Mouse (Mus musculus) MN1 (cell line): ENCODE results near the gene Antxr2.

Experiments used
- DNase-seq: peaks from one replicate; pipeline ENCODE4 v3.0.0-alpha.2; 2016; ENCODE audit warnings: low spot score

Gene Antxr2

DNA sequence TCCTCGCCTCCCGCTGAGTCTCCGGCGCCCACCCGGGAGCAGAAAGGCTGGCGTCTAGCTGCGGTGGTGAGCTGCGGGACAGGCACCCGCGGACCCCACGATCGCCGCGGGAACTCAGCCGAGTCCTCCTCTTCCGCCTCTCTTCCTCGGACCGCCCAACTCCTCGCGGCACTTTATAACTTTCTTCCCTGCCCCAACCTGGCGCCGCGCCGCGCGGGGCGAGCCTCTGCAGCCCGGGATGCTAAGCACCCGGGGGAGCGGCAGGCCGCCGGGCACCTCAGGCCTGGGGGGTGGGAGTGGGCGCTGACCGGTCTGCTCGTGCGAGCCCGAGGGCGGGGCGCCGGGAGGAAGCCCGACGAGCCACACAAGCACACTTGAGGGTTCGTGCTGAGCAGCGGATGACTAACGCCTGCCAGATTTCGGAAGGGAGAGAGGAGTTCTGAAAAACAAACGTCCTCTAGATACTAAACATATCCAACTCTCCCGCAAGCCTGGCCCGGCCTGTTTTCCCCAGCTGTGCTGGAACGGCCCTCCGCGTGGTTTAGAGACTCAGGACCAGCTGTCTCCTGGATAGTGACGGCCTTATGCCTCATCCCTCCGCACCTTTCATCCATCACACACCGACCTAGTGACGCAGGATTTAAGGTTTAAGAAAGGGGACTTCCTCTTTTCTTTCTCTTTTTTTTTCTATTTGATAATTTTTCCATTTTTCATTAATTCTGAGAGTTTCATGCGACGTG, at the start of gene Antxr2:
Gene Antxr2, minus strand, starts transcription at position 142 of the 740 bp plus-strand sequence.
- no peak for DNase-seq

DNA sequence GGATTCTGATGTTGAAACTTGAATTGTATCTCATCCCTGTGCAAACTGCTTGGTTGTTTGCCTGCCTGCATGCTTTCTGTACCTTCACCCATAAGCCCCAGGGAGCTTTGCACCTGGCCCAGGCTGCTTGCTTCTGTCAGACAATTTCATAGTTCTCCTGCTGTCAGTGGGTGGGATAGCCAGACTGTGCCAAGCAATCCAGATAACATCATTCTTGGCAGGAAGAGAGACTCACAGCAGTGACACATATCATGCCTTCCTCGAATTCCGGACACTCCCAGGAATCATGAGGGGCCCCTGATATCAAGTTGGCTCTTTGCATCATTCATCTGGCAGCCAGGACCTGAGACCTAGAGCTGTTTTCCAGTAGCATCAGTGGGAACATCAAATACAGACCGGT, 45.8 kb upstream of the Antxr2 start:
- DNase-seq: peak; percentile 48

DNA sequence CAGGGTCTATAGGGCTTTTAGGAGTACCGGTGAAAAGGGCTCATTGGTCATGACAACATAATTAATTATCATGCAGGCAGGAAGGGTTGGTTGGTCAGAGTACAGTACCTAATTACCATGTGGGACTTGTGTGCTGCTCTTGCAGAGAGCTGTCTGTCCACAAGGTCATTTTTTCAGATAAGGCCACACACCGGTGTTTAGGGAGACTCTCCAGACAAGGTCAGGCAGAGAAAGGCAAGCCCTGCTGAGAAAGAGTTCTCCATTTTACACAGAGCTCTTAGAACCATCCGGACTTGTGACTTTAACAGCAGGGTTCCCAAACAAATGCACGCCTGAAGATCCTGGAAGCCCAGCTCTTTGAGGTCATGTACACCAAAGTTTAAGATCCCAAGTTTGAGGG, 38.3 kb upstream of the Antxr2 start:
- no peak for DNase-seq

DNA sequence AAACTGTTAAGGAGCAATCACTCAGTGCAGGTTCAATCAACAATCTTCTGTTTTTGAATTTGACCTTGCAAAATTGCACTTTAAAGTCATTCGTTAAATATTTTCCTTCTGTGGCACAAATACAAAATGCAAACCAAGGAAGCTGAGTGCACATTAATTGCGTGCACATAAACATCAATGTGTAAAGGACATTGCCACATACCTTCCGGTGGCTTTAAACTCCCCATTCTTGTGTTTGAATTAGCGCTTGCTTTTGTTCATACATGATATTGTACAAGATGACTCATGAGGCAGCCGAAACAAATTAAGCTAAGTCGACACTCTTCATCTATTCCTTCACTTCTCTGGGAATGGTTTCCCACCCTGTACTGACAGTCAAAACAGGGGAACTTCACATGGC, 24.4 kb upstream of the Antxr2 start:
- DNase-seq: no peak

DNA sequence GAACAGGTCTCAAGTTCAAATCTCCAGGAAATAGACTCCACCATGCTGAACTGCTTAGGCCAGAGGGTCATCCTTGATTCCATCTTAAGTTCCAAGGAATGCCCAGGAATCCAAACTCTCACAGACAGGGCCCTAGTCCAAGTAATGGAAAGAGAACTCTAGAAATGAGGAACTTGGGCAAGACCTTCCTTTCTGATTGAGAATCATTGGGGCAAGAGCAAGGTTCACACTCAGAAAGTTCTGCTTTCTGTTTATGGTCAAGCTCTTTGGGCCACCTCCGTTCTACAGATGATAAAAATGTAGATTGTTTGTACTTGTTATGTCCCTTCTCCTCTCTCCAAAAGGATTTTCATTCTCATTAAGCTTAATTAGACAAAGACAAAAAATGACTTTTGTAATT, 24.0 kb upstream of the Antxr2 start:
- no peak for DNase-seq

DNA sequence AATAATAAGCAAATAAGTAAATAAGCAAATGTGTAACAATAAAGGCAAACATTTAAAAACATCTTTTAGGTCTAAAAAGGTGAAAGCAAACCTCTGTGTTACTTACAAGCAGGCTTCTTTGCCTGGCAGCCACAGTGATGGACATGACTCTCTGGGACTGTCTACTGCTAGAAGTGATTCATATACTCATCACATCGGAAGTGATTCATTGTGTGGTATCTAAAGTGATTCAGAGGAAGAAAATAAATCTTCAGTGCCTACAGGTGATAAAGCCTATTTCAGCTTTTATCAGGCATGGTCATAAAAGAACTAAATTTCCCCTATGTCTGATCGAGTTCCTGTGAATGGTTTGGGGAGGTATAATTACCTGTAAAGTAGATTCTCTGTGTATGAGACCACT, 4.1 kb upstream of the Antxr2 start:
- DNase-seq: no peak

DNA sequence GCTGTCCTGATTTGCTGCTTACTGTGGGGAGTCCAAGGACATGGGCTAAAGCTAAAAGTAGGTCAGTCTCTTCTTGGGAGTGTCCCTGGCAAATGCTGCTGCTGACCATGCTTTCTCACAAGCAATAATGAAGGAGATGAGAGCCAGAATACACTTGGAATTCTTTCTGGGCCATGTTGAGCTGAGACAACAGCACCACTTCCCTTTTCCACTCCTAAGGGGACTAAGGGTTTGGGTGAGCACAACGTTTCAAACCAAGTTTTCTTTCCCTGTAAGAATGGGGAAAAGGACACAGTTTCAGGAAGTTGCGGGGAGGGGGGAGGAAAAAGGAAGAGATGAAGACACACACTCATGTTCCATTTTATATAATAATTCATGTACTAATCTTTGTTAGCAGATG, 3.4 kb upstream of the Antxr2 start:
- no peak for DNase-seq

DNA sequence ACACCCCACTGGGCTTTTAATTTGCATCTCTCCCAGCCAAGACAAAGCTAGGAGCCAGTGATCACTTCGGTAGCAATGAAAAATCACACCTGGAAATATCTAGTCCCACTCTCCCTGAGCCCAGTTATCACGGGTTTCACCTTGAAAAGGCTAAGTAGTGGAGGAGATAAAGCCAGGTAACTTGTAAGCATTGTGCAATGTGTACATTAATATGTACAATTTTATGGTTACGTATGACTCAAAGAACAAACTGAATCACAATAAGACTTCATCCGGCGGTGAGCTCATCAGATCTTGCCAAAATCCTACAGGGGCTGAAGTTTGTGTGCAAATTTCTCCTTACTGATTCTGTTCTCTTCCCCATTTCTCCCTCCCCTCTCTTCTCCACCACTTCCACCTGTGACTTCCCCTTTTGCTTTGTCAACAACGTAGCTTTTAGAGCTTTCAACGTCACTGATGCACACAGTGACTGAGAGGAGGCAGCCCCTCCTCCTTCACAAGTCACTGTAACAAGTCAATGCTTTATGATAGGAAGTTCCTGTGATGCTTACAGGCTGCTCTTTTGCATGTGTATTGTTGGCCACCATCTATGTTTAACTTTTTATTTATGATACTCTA, 2.1 kb upstream of the Antxr2 start:
- DNase-seq: no peak

DNA sequence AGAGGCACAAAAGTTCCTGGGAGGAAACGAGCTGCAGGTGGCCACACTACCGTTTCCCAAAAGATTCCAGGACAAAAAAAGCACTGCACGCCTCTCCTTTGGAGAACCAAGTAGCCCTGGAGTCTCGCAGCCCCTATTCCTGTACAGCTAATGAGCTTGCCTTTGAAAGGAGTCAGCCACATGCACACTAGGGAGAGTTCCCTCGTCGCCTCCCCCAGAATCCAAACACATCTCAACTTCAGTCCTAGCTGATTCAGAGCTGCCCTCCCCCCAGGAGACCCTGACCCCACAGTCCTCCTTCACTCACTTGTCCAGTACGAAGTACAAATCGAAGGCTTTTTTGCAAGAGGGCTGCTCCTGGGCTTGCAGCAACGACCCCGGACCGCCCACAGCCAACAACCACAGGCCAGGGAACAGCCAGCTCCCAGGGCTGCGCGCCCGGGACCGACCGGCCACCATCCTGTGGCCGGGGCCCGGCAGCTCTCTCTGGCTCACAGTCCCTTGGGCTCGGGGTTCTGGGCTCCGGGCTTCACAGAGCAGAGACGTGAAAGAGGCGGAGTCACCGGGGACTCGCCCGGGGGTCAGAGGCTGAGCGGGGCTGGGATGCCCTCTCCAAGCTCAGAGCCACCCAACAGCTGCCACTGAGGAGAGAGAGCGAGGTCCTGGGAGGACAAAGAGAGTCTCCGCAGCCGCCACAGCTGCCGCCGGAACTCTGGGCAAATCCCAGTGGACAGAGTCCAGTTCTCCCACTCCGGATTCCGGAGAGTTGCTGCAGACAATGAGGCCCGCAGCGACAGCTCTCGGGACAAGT, 547 bp downstream of the Antxr2 start:
- DNase-seq: no peak

DNA sequence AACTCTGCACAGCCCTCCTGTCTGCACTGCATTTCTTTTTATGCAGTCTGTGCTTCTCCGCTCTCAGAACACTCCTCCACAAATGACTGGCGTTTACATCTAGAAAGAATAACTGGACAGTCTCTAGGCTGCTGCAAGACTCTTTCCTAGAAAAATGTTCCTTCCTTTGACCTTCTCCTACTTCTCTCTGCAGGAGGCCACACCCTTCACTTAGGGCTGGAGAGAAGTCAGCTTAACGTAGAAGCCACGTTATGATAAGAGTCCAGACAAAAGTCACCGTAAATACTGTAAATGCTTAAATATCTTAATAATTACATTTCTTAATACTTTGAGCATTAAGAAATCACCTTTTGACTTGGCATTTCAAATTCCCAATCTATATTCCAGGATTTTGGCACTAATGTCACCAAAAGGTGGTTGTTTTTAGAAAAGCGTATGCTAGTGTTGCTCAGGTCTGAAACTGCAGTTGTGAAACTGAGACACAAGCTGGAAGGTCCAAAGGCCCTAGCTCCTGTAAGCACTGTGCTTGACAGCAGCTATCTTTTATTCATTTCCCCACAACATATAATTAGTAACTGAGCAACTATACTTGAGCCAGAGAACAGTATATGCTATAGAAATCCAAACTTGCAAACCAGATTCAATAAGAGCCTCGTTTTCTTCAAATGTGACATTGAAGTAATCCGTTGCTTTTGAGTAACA, 3.0 kb downstream of the Antxr2 start:
- DNase-seq: no peak

DNA sequence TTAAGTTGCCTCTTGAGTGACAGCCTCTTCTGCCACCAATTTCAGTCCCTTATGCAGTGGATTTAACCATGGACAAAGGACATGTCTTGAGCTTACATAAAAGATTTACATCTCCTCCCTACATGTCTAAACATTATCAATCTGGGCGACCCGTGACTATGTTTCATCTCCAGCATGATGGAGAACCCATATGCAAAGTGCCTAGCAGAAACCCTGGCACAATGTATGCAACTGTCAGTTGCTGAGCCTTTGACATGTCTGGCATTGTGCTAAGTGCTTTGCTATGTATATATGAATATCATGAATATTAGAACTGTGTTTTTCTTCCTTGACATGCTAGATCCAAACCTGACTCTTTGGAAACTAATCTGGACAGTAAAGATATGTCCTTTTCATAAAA, 4.9 kb downstream of the Antxr2 start:
- DNase-seq: no peak

DNA sequence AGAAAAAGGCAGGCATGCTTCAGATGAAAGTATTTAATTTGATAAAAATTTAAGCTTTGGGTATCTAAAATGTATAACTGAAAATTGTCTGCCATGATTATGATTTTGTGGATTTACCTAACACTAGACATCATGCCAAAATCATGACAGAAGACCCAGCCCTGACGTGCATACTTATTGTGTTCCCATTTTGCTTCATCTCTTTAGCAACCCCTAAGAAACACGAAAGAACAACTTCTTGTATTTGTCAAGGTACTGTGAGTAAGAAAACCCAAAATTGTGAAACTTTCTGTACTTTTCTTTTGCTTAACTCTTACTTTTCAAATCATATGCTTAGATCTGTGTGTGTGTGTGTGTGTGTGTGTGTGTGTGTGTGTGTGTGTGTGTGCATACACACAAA, 6.3 kb downstream of the Antxr2 start:
- no peak for DNase-seq

DNA sequence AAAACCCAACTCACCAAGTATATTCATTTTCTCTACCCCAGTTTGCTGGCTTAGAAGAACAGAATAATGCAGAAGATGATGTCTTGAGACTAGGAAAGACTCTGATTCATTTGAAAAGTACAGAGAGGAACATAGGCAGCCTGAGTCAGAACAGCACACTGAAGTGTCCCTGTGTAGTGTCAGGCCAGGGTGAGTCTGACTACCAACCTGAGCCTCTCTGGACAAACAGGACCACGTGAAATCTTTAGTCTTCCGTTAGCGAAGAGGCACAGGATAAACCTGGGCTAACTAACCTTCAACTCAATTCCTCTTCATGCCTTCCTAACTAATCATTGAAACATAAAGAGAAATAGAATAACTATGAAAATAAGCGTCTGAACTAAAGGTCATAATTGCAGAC, 9.3 kb downstream of the Antxr2 start:
- DNase-seq: no peak

DNA sequence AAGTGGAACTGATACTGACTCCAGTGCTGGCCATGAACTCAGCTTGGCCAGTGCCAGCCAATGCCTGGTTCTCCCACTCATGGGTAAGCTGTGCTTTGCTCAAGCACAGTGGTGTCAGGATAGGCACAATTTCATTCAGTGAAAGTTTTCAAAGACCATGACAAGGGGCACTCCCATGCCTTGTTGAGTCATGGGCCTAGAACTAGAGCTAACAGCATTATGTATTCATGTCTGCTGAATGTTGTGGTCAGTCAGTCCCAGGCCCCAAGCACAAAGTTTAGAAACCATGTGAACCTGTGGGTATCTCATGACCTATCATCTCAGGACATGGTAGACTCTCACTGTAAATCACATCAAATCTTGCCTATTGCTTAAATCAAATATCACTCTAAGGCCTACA, 10.2 kb downstream of the Antxr2 start:
- no peak for DNase-seq

DNA sequence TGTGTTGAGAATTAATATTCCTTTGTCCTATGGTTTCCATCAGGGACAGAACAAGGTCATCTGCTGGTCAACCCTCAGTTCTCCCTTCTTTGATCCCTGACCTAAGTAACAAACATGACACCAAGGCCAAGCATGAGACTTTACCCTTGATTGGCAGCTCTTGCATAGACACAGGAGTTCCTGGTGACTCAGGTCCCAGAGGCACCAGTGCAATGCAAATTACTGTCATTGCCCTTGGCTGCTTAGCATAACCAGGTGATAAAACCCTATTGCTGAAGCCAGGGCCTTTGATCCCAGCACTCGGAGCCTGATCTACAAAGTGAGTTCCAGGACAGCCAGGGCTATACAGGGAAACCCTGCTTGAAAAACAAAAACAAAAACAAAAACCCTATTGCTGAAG, 11.4 kb downstream of the Antxr2 start:
- DNase-seq: no peak

DNA sequence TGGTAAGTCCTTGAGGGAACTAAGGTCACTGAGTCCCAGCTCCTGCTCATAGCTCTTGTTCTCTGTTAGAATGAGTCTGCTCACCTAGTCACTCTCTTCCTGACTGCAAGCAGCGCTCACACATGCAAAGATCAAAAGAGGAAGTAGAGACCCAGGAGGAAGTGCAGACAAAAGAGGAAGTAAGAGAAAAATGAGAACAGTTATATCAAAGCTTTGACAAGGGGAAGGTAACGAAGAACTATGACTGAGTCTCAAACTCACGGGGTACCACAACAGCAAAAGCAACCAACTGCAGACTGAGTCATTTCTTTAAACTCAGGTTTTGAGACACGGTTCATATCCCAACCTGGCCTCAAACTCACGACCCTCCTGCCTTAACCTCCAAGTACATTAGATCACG, 12.7 kb downstream of the Antxr2 start:
- no peak for DNase-seq

DNA sequence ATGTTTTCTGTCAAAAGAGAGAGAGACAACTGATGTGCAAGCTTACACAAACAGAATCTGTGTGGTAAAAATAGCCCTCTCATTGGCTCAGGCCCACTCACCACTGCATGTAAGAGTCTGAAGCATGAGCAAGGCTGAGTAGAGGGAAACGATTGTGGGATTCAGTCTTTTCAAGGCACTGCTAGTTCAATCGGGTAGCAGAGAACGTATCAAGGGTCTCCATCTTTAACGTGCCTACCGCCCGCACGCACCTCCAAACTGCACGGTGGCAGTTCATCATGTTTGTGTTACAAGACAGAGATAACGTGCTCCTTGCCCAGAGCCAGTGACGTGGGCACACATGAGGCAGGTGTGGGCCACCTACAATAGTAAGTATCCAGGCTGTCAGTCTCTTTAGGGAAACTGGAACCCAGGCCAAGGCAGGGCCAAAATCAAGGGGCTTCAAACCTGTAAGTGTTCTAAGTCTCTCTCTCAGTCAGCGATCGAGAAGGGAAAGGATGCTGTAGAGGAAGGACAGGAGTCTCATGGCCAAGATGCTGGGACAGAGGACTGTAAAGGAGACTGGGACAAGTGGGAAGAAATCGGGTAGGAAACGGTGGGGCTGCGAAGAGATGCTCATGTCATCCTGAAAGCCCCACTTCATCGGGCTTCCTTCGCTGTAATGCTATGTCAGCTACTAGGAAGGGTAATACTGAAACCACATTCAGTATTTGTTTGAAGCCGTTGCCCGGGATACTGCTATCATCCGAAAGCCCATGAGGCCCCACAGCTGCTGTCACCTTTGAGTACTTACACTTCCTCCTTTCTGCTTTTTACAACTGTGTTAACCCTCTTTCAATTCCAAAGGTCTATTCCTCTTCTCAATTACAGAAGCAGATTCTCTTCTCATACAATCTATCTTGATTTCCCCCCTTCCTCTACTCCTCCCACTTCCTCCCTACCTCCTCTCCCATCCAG, 14.3 kb downstream of the Antxr2 start:
- DNase-seq: no peak

DNA sequence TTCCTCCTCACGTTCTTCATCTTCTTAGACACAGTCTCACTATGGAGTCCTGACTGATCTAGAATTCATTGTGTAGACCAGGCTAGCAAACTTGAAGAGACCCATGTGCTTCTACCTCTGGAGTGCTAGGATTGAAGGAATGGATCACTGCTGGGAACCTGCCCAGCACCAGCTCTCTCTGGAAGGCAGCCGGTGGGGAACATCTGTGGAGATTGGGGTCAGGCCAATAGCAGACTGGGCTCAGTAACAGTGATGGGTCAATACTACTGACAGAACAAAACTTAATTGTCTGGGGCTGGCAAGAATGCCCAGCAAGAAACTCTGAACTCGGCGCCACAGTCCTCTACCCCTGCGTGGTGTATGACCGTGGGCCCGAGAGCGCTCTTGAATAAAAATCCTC, 25.1 kb downstream of the Antxr2 start:
- no peak for DNase-seq

DNA sequence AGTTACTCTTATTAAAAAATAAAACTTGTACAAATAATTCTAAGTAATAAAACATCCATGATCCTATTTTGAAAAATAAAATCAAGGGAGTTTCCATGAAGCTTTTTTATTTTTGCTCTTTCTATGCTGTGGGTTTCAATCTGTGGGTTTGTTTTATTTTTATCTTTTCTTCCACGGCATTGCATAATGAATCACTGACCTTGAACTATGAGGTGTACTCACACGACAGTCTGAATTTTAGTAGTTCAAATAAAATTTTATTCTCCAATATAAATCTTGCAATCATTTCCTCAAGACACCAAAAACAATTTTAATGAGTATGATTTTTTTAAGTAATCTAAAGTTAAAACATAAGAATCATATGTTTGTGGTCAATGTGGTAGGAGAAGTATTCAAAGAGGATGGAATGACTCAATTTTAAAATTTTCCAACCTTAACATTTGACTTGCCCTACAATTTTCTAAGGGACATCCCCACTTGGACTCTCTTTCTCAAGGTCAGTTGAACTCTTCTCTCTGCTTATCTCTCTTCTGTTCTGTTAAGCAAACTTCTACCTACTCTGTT, 31.5 kb downstream of the Antxr2 start:
- no peak for DNase-seq

DNA sequence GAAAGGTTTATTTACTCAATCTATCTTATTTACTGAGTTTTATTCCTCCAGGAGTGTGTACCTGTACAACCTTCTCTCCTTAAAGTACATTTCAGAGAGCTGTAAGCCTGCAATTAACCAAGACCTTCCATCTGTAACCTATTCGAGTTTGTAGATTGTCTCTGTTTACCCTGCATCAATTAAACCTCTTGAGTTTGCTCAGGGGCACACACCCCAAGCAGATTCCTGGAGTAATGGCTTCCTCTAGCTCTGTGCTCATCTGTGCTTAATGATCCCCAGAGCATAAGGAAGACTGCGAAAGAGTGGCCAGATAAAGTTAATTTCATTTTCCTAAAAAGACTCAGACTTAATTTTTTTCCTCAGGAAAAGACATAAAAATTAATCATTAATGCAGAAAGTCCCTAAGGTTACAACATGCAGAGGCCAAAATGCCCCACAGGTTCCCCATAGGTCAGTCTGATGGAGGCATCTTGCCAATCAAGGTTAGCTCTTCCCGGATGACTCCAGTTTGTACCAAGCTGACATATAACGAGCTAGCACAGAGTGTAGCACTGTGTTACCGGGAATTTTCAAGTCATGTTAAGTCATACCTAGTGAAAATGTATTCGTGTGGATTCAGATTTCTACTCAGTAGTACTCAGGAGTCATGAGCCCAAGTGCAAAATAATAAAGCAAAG, 34.2 kb downstream of the Antxr2 start:
- no peak for DNase-seq

DNA sequence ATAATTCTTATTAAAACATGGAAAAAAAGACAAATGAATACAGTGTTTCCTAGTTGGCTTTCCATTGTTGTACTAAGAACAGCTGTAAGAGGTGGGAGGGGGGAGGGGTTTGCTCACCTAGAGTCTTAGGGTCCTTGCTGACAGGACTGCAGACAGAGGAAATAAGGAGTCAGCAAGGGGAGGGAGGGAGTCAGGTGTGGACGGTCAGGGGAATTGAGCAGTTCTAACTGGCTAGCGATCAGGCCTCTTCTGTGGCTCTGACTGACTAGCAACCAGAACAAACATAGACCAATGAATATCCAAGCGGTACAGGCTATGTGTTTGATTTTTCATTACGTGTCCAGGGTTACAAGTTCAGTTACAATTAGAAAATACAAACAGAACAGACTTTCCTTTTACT, 35.0 kb downstream of the Antxr2 start:
- no peak for DNase-seq
